Mouse (Mus musculus): ENCODE results near the gene Rwdd2b.

The Rwdd2b gene

GRCm38 (mm10) chr16:87440184-87440686 lies at the start of gene Rwdd2b:
Gene Rwdd2b (minus strand): TSS chr16:87440573.
- DNase-seq = peak; percentile 94

- no peak for DNase-seq
Observed at GRCm38 (mm10) chr16:87488605-87489004, 48.2 kb upstream of the Rwdd2b start.

DNA sequence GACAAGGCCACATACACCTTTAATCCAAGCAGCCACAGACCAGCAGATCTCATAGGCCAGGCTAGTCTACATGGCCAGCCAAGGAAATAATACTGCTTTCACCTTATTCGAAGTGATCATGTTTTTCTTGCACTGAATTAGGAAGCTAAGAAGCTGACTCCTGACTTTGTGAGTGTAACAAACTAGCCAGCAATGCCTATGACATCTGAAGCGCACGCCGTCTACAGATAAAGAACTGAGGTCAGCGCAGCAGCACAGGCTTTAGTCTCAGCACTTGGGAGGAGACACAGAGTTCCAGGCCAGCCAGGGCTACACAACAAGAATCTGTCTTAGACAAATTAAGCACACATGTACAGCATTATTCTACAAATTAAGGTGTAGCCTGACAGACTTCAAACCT lies 46.4 kb upstream of the Rwdd2b start:
- DNase-seq = no peak

GRCm38 (mm10) chr16:87484367-87484766 lies 44.0 kb upstream of the Rwdd2b start:
- no peak for DNase-seq

GRCm38 (mm10) chr16:87470579-87470978 lies 30.2 kb upstream of the Rwdd2b start:
- DNase-seq = no peak

GRCm38 (mm10) chr16:87458752-87459151 lies 18.4 kb upstream of the Rwdd2b start:
- DNase-seq = no peak

DNA sequence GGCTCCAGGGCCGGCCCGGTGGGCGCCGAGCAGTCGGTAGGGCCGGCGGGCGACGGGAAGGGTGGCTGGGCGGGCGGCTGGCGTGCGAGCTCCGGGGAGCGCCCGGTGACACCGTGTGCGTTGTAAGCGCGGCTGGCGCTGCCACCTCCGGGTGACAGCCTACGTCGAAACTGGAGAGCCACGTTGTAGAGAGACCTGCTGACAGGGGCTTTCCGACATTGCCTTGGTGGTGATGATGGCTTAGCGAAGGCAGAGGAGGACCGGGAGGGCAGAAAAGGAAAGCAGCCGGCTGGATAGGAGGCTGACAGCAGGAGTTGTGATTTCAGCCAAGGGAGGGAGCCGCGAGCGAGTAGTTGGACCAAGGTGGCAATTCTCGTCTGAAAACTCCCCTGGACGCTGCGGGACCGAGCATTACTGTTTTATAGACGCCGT lies 14.8 kb upstream of the Rwdd2b start:
- peak; percentile 34 for DNase-seq

DNA sequence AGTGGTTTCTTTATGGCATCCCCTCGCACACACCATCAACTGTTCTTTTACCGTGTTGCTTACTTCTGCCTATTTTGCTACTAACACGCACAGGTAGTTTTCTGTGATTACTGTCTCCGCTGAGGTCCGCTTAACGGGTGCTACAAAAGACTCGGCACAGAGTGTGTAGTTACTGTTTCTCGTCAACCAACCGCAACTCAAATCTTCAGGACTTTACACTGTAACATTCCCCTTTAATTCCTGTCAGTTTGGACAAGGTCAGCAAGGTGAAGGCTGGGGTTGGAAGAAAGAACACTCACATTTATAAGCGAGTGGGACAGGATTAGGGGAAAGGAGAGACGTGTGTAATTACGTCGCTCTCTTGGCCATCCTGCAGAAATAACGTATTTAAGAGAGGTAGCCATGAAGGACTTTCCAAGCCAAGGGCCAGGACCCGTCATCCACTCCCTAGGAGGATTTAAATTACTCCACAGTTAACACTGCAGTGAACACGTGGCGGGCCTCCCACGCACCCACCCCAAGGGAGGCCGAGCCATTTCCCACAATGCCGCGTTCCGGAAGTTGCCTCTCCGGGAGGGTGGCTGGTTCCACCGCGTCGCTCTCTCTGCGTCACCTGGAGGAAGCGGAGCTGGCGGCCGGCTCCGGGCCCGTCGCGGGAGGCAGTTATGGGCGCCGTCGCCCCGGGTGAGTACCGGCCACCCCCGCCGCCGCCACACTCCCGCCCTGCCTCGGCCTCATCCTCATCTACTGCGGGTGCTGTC lies 14.2 kb upstream of the Rwdd2b start, which contains the start of gene Usp16:
Usp16 (plus strand) TSS at position 285 of the 761 bp plus-strand sequence.
- peak; percentile 92 for DNase-seq

GRCm38 (mm10) chr16:87453226-87453625 lies 12.9 kb upstream of the Rwdd2b start:
- DNase-seq = no peak

DNA sequence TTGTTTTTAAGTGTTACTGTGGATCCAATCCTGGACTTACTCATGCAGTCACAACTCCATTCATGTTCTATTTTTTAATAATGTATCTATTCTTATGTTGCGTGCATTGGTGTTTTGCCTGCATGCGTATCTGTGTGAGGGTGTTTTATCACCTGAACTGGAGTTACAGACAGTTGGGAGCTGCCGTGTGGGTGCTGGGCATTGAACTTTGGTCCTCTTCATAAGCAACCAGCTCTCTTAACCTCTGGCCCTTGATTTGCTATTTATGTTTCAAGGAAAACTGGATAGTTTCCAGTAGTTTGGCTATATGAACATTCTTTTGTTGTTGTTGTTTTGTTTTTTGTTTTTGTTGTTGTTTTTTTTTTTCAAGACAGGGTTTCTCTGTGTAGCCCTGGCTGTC lies 5.2 kb upstream of the Rwdd2b start:
- no peak for DNase-seq

DNA sequence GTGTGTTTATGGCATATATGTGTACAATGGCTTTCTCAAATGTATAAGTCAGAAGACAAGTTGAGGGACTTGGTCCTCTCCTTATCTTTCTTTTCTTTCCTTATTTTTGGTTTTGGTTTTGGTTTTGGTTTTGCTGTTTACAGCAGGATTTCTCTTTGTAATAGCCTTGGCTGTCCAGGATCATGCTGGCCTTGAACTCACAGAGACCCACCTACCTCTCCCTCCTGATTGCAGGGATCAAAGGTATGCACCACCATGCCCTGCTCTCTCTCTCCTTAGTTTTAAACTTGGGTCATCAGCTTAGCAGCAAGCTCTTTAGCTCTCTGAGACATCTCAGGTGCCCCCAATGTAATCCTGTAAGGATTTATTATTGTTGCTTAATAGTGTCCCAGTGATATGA lies 4.7 kb upstream of the Rwdd2b start:
- no peak for DNase-seq

GRCm38 (mm10) chr16:87444071-87444470 lies 3.7 kb upstream of the Rwdd2b start:
- DNase-seq = no peak

GRCm38 (mm10) chr16:87443245-87443644 lies 2.9 kb upstream of the Rwdd2b start:
- DNase-seq = no peak

GRCm38 (mm10) chr16:87442291-87442690 lies 1.9 kb upstream of the Rwdd2b start:
- DNase-seq = no peak

DNA sequence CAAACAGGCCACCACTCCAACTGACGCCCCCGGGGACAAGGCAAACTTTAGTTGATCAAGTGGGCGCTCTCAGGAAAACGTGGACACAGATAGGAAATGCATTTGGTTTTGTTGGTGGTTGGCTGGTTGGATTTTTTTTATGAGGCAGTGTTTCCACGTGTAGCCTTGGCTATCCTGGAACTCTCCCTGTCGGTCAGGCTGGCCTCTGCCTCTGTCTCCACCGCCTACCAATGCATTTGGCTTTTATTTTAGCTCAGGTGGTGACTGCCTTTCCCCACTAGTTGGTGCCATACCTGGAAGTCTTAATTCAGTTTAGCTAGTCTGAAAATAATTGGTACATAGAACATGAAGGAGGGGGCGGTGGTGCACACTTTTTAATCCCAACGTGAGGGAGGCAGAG lies 716 bp upstream of the Rwdd2b start:
- peak; percentile 64 for DNase-seq

DNA sequence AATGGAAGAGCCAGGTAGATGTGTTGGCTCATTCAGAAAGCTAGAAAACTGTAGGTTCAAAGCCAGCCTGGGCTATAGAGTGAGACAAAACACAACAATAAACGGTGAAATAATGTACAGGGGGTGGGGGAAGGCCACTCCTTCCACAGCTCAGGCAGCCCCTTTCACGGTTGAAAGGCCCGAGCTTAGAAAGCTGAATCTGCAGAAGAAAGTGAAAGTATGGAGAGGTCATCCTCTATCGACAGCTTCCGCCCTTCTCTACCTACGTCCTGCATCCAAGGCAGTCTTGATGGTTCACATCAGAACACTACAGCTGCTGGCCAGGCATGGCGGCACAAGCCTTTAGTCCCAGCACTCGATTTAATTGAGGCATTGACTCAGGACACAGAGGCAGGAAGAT lies 1.7 kb downstream of the Rwdd2b start:
- DNase-seq = no peak

- no peak for DNase-seq
Observed at GRCm38 (mm10) chr16:87437096-87437495, 3.3 kb downstream of the Rwdd2b start.

DNA sequence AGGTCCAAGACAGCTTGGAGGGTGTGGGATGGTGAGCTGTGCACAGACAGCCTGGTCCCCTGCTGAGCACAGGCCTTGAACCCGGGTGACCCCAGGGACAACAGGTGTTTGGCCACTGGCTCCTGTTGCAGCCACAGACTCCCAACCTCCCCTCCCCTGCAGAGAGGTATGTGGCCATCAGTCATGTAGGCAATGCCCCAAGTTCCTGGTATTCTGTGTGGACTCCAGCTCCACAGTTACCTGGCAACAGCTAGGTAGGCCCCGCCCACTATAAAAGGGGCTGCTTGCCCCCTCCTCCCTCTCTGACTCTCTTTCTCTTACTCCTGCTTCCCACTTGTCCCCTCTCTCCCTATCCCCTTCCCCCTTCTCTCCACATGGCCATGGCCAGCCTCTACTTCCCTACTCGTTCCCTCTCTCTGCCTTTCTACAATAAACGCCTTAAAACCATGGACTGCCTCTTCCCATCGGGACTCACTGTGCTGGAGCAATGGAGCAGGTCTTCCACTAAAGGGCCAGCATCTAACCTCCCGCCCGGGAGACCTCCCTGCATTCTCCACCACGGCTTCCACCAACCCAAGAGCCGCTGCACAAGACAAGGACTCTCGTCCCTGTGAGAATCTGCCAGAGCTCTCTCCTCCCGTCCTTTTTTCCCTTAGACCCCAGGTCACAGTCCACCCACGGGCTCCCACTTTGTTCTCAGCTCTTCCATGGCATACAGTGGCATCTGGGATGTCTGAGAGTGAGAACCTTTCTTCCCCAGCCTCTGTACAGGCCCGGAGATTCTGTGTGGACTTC lies 4.8 kb downstream of the Rwdd2b start:
- DNase-seq = no peak

- peak; percentile 85 for DNase-seq
Observed at GRCm38 (mm10) chr16:87434946-87435345, 5.4 kb downstream of the Rwdd2b start.

DNA sequence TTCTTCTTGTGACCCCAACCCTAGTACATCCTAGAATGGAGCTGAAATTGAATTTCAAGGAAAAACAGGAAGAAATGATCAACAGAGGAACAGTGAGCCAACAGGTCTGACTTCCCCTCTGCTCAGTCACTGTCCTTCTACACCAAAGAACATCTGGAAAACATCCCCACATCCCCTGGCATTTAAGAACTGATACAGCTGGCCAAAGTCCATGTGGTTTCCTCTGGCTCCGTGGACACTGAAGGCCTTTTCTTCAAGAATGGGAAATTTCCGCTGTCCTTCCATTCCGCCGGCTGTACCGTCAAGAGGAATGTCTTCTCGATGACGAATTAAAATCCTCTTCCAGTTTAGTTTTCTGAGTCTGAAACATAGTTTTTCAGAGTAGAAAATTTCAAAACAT lies 6.1 kb downstream of the Rwdd2b start:
- peak; percentile 31 for DNase-seq

DNA sequence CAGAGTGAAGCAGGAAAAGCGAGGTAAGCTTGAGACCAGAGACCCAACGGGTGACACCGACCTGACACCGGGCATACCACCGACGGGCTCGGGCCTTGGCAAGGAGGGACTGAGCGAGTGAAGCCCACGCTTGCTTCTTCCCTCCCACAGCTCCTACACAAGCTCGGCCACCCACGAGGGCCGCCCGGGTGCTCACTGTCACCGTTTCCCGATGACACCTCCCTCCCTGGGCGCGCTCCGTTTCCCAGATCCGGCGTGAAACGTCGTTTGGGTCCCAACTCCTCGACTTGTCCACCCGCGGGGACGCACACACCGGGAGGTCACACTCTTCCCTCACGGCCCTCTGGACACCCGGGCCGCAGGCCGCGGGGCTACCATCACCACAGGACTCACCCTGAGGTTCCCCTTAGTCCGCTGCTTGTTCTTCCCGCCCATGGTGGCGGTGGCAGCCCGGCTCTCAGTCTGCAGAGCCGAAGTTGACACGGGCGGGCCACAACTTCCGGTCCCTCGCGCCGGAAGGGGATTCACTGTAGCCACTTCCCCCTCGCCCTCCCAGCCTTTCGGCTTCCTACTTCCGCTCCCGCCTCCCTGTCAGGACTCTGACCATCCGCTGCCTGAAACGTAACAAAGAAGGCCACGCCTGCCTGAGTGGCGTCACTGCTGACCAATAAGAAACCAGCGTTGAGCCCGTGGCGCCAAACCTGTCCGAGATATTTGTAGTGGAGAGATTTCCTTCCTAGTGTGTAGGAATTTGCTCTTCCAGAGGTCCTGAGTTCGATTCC lies 8.1 kb downstream of the Rwdd2b start, which contains the start of gene Ltn1:
Ltn1 (minus strand) TSS at position 580 of the 782 bp plus-strand sequence.
- DNase-seq = peak; percentile 99

- DNase-seq = peak; percentile 6
Observed at GRCm38 (mm10) chr16:87427516-87427915, 12.9 kb downstream of the Rwdd2b start.

- DNase-seq = no peak
Observed at GRCm38 (mm10) chr16:87420662-87421061, 19.7 kb downstream of the Rwdd2b start.
